Mouse (Mus musculus): ENCODE results near the gene Cd83. TPM values are rescaled to one million over a fixed set of nuclear protein-coding genes. Genes with fewer than 3 reads are reported as not detected.

The Cd83 gene
- polyA plus RNA-seq, 1 experiment from 2014 or later, result 2.1 TPM

- no peak for ATAC-seq (ENCODE audit: low read depth)
- no peaks in the 10 kb centered on the region for H3K9me3 ChIP-seq (replicated peaks; ENCODE audit: control insufficient read depth, low read length)
Measured at GRCm38 (mm10) chr13:43802361-43803137, 18.0 kb downstream of the Cd83 start.

DNA sequence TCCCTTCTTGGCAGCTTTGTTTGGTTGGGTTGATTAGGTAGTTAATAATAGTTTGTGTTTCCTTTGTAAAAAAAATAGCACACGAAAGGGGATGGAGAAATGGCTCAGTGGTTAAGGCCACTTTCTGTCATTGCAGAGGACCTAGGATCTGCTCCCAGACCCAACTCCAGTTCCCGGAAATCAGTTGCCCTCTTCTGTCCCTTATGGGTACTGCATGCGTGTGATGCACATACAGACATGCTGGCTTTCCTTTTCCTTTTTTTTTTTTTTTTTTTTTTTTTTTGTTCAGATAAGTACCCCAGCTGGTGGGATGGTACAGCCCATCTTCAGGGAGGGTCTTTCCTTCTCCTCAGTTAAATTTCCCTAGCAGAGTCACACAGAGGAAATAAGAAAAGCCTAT lies 20.1 kb downstream of the Cd83 start:
- no peaks in the 10 kb centered on the region for H3K9me3 ChIP-seq (replicated peaks; ENCODE audit: control insufficient read depth, low read length)
- H3K4me3 ChIP-seq (ENCODE audit: low read depth, low read length), result no peak overlapping the region
- no peaks in the 10 kb centered on the region for H3K27me3 ChIP-seq (ENCODE audit: control insufficient read depth, insufficient read depth, low read depth, low read length)
- H3K4me1 ChIP-seq (ENCODE audit: control insufficient read depth, low read depth, low read length), result no peaks in the 10 kb centered on the region
- H3K36me3 ChIP-seq (ENCODE audit: control insufficient read depth, insufficient read depth), result no peaks in the 10 kb centered on the region
- ATAC-seq (ENCODE audit: low read depth), result no peak
- H3K4me2 ChIP-seq (ENCODE audit: low read depth, low read length), result no peak overlapping the region
- 67% methylated on average over 3 of the region's 3 CpGs for WGBS (ENCODE audit: insufficient replicate concordance)
- H3K27ac ChIP-seq (ENCODE audit: low read length), result no peak overlapping the region
- H3K9ac ChIP-seq (ENCODE audit: low read depth, low read length), result no peak overlapping the region

More at GRCm38 (mm10) chr13:43802361-43803137, 18.0 kb downstream of the Cd83 start:
- Histone ChIP-seq H3K27me3 (ENCODE audit: control insufficient read depth, insufficient read depth, low read depth, low read length) (no peaks in the 10 kb centered on the region), H3K4me2 (ENCODE audit: low read depth, low read length) (no peak overlapping the region), H3K9ac (ENCODE audit: low read depth, low read length) (no peak overlapping the region), H3K27ac (ENCODE audit: low read length) (no peak overlapping the region), H3K4me3 (ENCODE audit: low read depth, low read length) (no peak overlapping the region), H3K4me1 (ENCODE audit: control insufficient read depth, low read depth, low read length) (no peaks in the 10 kb centered on the region), H3K36me3 (ENCODE audit: control insufficient read depth, insufficient read depth) (no peaks in the 10 kb centered on the region)
- WGBS (ENCODE audit: insufficient replicate concordance), result 54% methylated on average over 8 of the region's 8 CpGs

GRCm38 (mm10) chr13:43805159-43805758 lies 20.7 kb downstream of the Cd83 start:
- Histone ChIP-seq H3K4me1 (ENCODE audit: control insufficient read depth, low read depth, low read length) (no peaks in the 10 kb centered on the region), H3K9ac (ENCODE audit: low read depth, low read length) (no peak overlapping the region), H3K36me3 (ENCODE audit: control insufficient read depth, insufficient read depth) (no peaks in the 10 kb centered on the region), H3K9me3 (replicated peaks; ENCODE audit: control insufficient read depth, low read length) (no peaks in the 10 kb centered on the region), H3K4me3 (ENCODE audit: low read depth, low read length) (no peak overlapping the region), H3K27me3 (ENCODE audit: control insufficient read depth, insufficient read depth, low read depth, low read length) (no peaks in the 10 kb centered on the region), H3K4me2 (ENCODE audit: low read depth, low read length) (no peak overlapping the region), H3K27ac (ENCODE audit: low read length) (no peak overlapping the region)
- ATAC-seq (ENCODE audit: low read depth), result no peak
- WGBS (ENCODE audit: insufficient replicate concordance), result 72% methylated on average over 5 of the region's 5 CpGs

- ATAC-seq (ENCODE audit: low read depth), result no peak
- 59% methylated on average over 14 of the region's 14 CpGs for WGBS (ENCODE audit: insufficient replicate concordance)
Measured at GRCm38 (mm10) chr13:43806371-43807271, 22.0 kb downstream of the Cd83 start.

GRCm38 (mm10) chr13:43807272-43807675 lies 22.7 kb downstream of the Cd83 start:
- WGBS (ENCODE audit: insufficient replicate concordance), result 77% methylated on average over 3 of the region's 3 CpGs
- H3K9ac ChIP-seq (ENCODE audit: low read depth, low read length), result no peak overlapping the region
- H3K4me3 ChIP-seq (ENCODE audit: low read depth, low read length), result no peak overlapping the region
- H3K9me3 ChIP-seq (replicated peaks; ENCODE audit: control insufficient read depth, low read length), result no peaks in the 10 kb centered on the region
- H3K4me2 ChIP-seq (ENCODE audit: low read depth, low read length), result no peak overlapping the region
- H3K4me1 ChIP-seq (ENCODE audit: control insufficient read depth, low read depth, low read length), result no peaks in the 10 kb centered on the region
- H3K27me3 ChIP-seq (ENCODE audit: control insufficient read depth, insufficient read depth, low read depth, low read length), result no peaks in the 10 kb centered on the region
- no peaks in the 10 kb centered on the region for H3K36me3 ChIP-seq (ENCODE audit: control insufficient read depth, insufficient read depth)
- ATAC-seq (ENCODE audit: low read depth), result no peak
- H3K27ac ChIP-seq (ENCODE audit: low read length), result no peak overlapping the region

More at GRCm38 (mm10) chr13:43806371-43807271, 22.0 kb downstream of the Cd83 start:
- Histone ChIP-seq H3K9ac (ENCODE audit: low read depth, low read length) (no peak overlapping the region), H3K4me3 (ENCODE audit: low read depth, low read length) (no peak overlapping the region), H3K27ac (ENCODE audit: low read length) (no peak overlapping the region), H3K36me3 (ENCODE audit: control insufficient read depth, insufficient read depth) (no peaks in the 10 kb centered on the region), H3K9me3 (replicated peaks; ENCODE audit: control insufficient read depth, low read length) (no peaks in the 10 kb centered on the region), H3K27me3 (ENCODE audit: control insufficient read depth, insufficient read depth, low read depth, low read length) (no peaks in the 10 kb centered on the region), H3K4me1 (ENCODE audit: control insufficient read depth, low read depth, low read length) (no peaks in the 10 kb centered on the region), H3K4me2 (ENCODE audit: low read depth, low read length) (no peak overlapping the region)

GRCm38 (mm10) chr13:43810621-43811020 lies 26.0 kb downstream of the Cd83 start:
- Histone ChIP-seq H3K27ac (ENCODE audit: low read length) (no peak overlapping the region), H3K9me3 (replicated peaks; ENCODE audit: control insufficient read depth, low read length) (no peaks in the 10 kb centered on the region), H3K27me3 (ENCODE audit: control insufficient read depth, insufficient read depth, low read depth, low read length) (no peaks in the 10 kb centered on the region), H3K9ac (ENCODE audit: low read depth, low read length) (no peak overlapping the region), H3K4me1 (ENCODE audit: control insufficient read depth, low read depth, low read length) (no peaks in the 10 kb centered on the region), H3K36me3 (ENCODE audit: control insufficient read depth, insufficient read depth) (no peaks in the 10 kb centered on the region), H3K4me2 (ENCODE audit: low read depth, low read length) (no peak overlapping the region), H3K4me3 (ENCODE audit: low read depth, low read length) (no peak overlapping the region)
- no peak for ATAC-seq (ENCODE audit: low read depth)
- WGBS (ENCODE audit: insufficient replicate concordance), result 65% methylated on average over 6 of the region's 6 CpGs

DNA sequence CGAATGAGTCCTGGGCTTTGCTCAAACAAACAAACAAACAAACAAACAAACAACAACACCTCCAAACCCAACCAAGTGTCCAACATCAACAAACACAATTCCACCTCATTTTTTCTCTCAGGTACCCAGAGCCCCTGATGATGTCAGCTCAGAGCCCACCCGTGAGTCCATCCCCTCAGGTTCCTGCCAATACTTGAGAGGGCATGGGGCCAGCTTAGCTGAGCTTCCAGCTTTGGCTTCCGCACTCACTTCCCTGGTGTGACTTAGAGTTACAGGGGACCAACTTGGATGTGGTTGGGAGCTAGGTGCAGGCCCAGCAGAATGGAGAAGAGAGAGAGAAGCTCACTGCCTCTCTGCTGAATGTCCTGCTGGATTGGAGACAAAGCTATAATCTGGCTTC lies 27.3 kb downstream of the Cd83 start:
- Histone ChIP-seq H3K27ac (ENCODE audit: low read length) (no peak overlapping the region), H3K9ac (ENCODE audit: low read depth, low read length) (no peak overlapping the region), H3K4me1 (ENCODE audit: control insufficient read depth, low read depth, low read length) (no peaks in the 10 kb centered on the region), H3K9me3 (replicated peaks; ENCODE audit: control insufficient read depth, low read length) (no peaks in the 10 kb centered on the region), H3K36me3 (ENCODE audit: control insufficient read depth, insufficient read depth) (no peaks in the 10 kb centered on the region), H3K27me3 (ENCODE audit: control insufficient read depth, insufficient read depth, low read depth, low read length) (no peaks in the 10 kb centered on the region), H3K4me3 (ENCODE audit: low read depth, low read length) (no peak overlapping the region), H3K4me2 (ENCODE audit: low read depth, low read length) (no peak overlapping the region)
- no peak for ATAC-seq (ENCODE audit: low read depth)
- 46% methylated on average over 3 of the region's 3 CpGs for WGBS (ENCODE audit: insufficient replicate concordance)

GRCm38 (mm10) chr13:43813431-43813830 lies 28.9 kb downstream of the Cd83 start:
- Histone ChIP-seq H3K9me3 (replicated peaks; ENCODE audit: control insufficient read depth, low read length) (no peaks in the 10 kb centered on the region), H3K4me3 (ENCODE audit: low read depth, low read length) (no peak overlapping the region), H3K9ac (ENCODE audit: low read depth, low read length) (no peak overlapping the region), H3K27ac (ENCODE audit: low read length) (no peak overlapping the region), H3K4me2 (ENCODE audit: low read depth, low read length) (no peak overlapping the region), H3K27me3 (ENCODE audit: control insufficient read depth, insufficient read depth, low read depth, low read length) (no peaks in the 10 kb centered on the region), H3K4me1 (ENCODE audit: control insufficient read depth, low read depth, low read length) (no peaks in the 10 kb centered on the region), H3K36me3 (ENCODE audit: control insufficient read depth, insufficient read depth) (no peaks in the 10 kb centered on the region)
- 70% methylated on average over 8 of the region's 8 CpGs for WGBS (ENCODE audit: insufficient replicate concordance)
- ATAC-seq (ENCODE audit: low read depth), result no peak
